Mouse (Mus musculus) heart, embryonic 16.5 days (tissue): ENCODE measurements around the gene C5ar1. TPM values are rescaled to one million over a fixed set of nuclear protein-coding genes. Genes with fewer than 3 reads are reported as not detected.
"Not testable (repeated sequence)": the region's sequence is repeated elsewhere in the genome, so short reads cannot be mapped to it uniquely, and the experiment has no call there.

ENCODE experiments used
- ATAC-seq: fragments of 200-750 bp; cut with Nextera tagmentation; replicated peaks from 2 replicates; pipeline ENCODE4 v1.8.0; 2017; ENCODE audit warnings: moderate number of reproducible peaks; ENCODE audit not compliant: insufficient read depth, low FRiP score; ENCODE audit errors: extremely low read depth
- H3K27ac ChIP-seq: fragments of 300-500 bp; sonication (generic); 2 replicates; pipeline ENCODE4 v1.5.1; 2014; ENCODE audit warnings: mild to moderate bottlenecking, low read length, control low read depth, moderate library complexity
- H3K27me3 ChIP-seq: fragments of 300-500 bp; sonication (generic); 2 replicates; pipeline ENCODE4 v1.6.1; 2014; ENCODE audit warnings: low read length, mixed read lengths; ENCODE audit not compliant: control insufficient read depth, insufficient read depth
- H3K36me3 ChIP-seq: fragments of 300-500 bp; sonication (generic); 2 replicates; pipeline ENCODE4 v1.6.1; 2014; ENCODE audit not compliant: control insufficient read depth, insufficient read depth
- H3K4me1 ChIP-seq: fragments of 300-500 bp; sonication (generic); 2 replicates; pipeline ENCODE4 v1.6.1; 2014; ENCODE audit warnings: low read length, mixed read lengths; ENCODE audit not compliant: control insufficient read depth, insufficient read depth
- H3K4me2 ChIP-seq: fragments of 300-500 bp; sonication (generic); 2 replicates; pipeline ENCODE4 v1.6.1; 2014; ENCODE audit warnings: low read depth, mild to moderate bottlenecking, control low read depth, low read length
- H3K4me3 ChIP-seq: fragments of 300-500 bp; sonication (generic); 2 replicates; pipeline ENCODE4 v1.5.1; 2014; ENCODE audit warnings: mild to moderate bottlenecking, control low read depth, low read length
- H3K9ac ChIP-seq: fragments of 300-500 bp; sonication (generic); 2 replicates; pipeline ENCODE4 v1.6.1; 2014; ENCODE audit warnings: low read length, control low read depth
- H3K9me3 ChIP-seq: fragments of 300-500 bp; sonication (generic); replicated peaks from 2 replicates; pipeline ENCODE4 v1.6.1; 2016; ENCODE audit warnings: low read length; ENCODE audit not compliant: control insufficient read depth
- WGBS: fragments of 180-500 bp; shearing (Covaris S2); extraction: QIAGEN DNeasy Blood & Tissue Kit; methylation state at CpG from one replicate; pipeline ENCODE4 v1.1.7; 2014; 5-methylcytosine and 5-hydroxymethylcytosine counted together
- polyA plus RNA-seq: library from polyadenylated mRNA; unstranded; fragments of >200 nt; fragmentation: Nextera tagmentation; extraction: Ambion mirVana; gene quantifications from 2 replicates; pipeline ENCODE4 v1.2.1, GENCODE M21; 2015

Gene C5ar1
- polyA plus RNA-seq = 2.6 and 3.2 TPM in 2 replicates

DNA sequence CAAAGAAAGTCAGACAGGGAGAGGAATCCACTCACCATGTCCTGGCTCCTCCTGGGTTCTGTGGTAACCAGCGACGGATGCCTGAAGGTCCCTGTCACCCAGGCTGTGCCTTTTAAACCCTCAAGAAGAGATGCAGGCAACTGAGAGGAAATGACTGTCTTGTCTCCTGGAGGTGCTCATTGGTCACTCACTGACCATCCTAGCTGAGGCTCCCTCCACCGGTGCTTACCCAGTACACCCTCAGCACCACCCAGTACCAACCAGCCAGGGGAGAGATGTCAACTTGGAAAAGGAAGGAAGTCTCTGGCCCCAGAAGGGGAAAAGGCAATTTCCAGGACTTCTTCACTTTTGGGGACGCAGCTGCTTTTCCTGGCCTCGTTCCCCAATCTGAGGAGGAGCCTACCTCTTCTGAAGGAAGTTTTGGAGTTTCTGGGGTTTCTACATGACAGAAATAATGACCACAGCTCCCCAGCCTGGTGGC, at the start of gene C5ar1:
Gene C5ar1, minus strand, starts transcription at position 431 of the 481 bp plus-strand sequence.
- Histone ChIP-seq H3K9me3 (no peaks in the 10 kb centered on the region), H3K27me3 (no peaks in the 10 kb centered on the region), H3K4me3 (no peak within 1 kb of the TSS), H3K4me2 (no peak within 1 kb of the TSS), H3K36me3 (no peaks in the 10 kb centered on the region), H3K4me1 (no peaks in the 10 kb centered on the region), H3K27ac (no peak within 1 kb of the TSS), H3K9ac (no peak within 1 kb of the TSS)
- 72% methylated on average over 5 of the region's 5 CpGs for WGBS
- ATAC-seq = no peak

DNA sequence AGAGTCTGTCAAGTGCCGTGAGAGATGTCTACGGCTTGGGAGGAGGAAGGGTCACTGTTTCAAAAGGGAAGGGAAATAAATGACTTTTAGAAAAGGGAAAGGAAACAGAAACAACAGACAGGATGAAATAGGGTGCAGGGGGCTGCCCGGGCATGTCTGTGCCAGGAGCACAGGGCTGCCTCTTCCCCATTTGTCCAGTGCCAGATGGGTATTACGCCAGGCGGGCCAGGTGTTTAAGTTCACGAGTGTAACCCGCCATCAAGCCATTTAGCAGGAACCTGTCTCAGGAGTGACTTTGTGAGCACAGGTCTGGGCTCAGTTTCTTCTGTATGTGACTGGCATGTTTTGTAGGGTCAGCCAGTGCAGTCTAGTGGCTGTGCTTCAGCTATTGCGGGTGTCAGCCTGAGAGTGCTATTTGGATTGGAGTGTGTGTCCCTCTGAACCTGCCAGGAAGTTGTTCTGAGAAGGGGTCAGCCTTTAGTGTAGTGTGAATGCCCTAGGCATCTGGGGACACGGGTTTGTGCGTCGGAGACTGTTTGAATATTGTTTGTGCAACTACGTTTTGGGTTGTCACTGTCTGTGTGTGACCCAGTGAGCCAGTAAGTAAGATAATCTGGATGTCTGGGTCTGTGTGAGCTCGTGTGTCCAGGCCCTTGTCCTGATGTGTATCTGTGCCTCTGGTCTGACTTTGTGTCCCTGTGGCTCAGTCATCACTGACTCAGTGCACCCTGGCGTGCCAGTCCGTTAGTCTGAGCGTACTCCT, 49.4 kb upstream of the C5ar1 start:
- 37% methylated on average over 16 of the region's 16 CpGs for WGBS
- H3K9ac ChIP-seq = peak overlapping the region; percentile 76

DNA sequence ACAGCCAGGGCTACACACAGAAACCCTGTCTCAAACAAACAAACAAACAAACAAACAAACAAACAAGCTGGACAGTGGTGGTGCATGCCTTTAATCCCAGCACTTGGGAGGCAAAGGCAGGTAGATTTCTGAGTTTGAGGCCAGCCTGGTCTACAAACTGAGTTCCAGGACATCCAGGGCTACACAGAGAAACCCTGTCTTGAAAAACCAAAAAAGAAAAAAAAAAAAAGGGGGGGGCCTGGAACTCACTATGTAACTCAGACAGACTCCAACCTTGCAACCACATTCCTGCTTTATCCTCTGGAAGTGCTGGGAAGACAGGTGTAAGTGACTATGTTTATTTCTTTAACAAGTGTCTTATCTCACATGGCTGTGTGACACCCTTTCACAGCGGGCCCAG, 48.8 kb upstream of the C5ar1 start, which contains the start of gene Bbc3:
Gene Bbc3, plus strand, starts transcription at position 301 of the 400 bp plus-strand sequence.
- Histone ChIP-seq H3K4me1 (peaks cover 32% of the 10 kb centered on the region), H3K4me2 (peak within 1 kb of the TSS; percentile 100), H3K9ac (peak within 1 kb of the TSS; percentile 76), H3K27ac (peak within 1 kb of the TSS; percentile 56), H3K4me3 (peak within 1 kb of the TSS; percentile 85)
- 28% methylated on average over 1 of the region's 1 CpGs for WGBS
- ATAC-seq, H3K9me3 ChIP-seq, H3K27me3 ChIP-seq, H3K36me3 ChIP-seq: not testable (repeated sequence)

More for the DNA sequence above, 49.4 kb upstream of the C5ar1 start:
- ATAC-seq = no peak
- Histone ChIP-seq H3K4me2 (peak overlapping the region; percentile 100), H3K9me3 (no peaks in the 10 kb centered on the region), H3K36me3 (no peaks in the 10 kb centered on the region), H3K27me3 (no peaks in the 10 kb centered on the region), H3K27ac (peak overlapping the region; percentile 56), H3K4me1 (peaks cover 36% of the 10 kb centered on the region), H3K4me3 (peak overlapping the region; percentile 85)

DNA sequence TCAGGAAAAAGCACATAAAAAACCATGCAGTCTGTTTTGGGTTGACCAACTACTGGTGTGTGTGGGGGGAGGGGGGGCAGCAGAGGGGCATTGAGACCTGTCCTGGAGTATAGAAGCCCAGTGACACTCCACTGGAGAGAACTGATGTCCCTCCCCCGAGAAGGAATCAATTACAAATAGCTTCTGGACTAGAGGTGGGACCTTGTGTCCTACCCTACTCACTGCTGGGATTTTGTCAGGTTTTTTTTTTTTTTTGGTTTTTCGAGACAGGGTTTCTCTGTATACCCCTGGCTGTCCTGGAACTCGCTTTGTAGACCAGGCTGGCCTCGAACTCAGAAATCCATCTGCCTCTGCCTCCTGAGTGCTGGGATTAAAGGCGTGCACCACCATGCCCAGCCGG, 47.8 kb upstream of the C5ar1 start:
- H3K4me3 ChIP-seq, H3K36me3 ChIP-seq, H3K27me3 ChIP-seq, H3K27ac ChIP-seq, H3K9me3 ChIP-seq, H3K4me2 ChIP-seq, ATAC-seq, H3K9ac ChIP-seq: not testable (repeated sequence)
- H3K4me1 ChIP-seq = peaks cover 28% of the 10 kb centered on the region
- WGBS = 71% methylated on average over 6 of the region's 6 CpGs

DNA sequence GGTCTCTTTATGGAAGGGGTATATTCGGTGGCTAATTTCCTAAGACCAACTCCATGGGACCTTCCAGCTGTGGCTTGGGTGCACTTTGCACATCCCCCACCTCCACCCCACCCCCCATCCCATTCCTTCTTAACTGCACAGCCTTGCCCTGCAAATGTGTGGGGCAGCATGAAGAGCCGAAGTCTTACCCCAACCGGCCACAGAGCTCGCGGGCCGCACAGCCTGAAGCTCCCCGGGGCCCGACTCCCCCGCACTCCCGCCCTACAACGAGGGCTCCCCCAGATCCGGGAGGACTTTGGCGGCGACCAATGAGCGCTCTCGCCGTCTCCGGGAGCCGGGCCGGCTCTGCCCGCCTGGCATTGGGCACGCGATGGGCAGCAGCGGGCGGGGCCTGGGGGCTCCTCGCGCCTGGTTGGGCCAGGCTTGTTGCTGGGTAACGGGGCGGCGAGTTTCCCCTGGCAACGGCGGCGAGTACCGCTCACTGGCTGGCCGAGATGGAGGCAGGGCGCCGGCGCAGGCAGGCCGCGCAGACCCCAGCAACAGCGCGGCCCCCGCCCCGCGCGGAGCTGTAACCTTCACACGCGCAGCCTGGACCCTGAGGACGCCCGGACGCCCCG, 40.2 kb upstream of the C5ar1 start:
- peak overlapping the region; percentile 86 for H3K4me2 ChIP-seq
- no peaks in the 10 kb centered on the region for H3K27me3 ChIP-seq
- H3K9ac ChIP-seq = peak overlapping the region; percentile 67
- H3K27ac ChIP-seq = no peak overlapping the region
- 1% methylated on average over 52 of the region's 52 CpGs for WGBS
- no peaks in the 10 kb centered on the region for H3K9me3 ChIP-seq
- peaks cover 27% of the 10 kb centered on the region for H3K4me1 ChIP-seq
- ATAC-seq = peak; percentile 46
- H3K36me3 ChIP-seq = no peaks in the 10 kb centered on the region
- H3K4me3 ChIP-seq = peak overlapping the region; percentile 55

DNA sequence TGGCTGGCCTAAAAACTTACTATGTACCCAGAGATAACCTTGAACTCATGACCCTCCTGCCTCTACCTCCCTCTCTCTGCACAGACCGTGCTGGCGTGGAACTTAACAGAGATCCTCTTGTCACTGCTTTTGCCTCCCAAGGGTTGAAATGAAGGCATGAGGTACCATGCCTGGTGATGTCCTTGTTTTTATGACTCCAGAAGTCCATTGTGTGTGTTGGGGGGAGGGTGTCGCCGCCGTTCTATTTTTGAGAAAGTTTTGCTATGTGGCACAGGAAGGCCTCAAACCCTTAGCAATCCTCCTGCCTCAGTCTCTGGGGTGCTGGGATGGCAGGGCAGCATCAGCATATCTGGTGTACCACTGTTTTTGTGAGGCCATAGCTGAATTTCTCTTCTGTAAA, 39.6 kb upstream of the C5ar1 start:
- H3K4me1 ChIP-seq = peaks cover 27% of the 10 kb centered on the region
- ATAC-seq = no peak
- H3K27ac ChIP-seq = no peak overlapping the region
- H3K9me3 ChIP-seq = no peaks in the 10 kb centered on the region
- H3K9ac ChIP-seq = no peak overlapping the region
- H3K27me3 ChIP-seq = no peaks in the 10 kb centered on the region
- no peak overlapping the region for H3K4me3 ChIP-seq
- peak overlapping the region; percentile 86; the same call in 1 of the 2 replicates for H3K4me2 ChIP-seq
- no peaks in the 10 kb centered on the region for H3K36me3 ChIP-seq
- WGBS = 70% methylated on average over 5 of the region's 5 CpGs

DNA sequence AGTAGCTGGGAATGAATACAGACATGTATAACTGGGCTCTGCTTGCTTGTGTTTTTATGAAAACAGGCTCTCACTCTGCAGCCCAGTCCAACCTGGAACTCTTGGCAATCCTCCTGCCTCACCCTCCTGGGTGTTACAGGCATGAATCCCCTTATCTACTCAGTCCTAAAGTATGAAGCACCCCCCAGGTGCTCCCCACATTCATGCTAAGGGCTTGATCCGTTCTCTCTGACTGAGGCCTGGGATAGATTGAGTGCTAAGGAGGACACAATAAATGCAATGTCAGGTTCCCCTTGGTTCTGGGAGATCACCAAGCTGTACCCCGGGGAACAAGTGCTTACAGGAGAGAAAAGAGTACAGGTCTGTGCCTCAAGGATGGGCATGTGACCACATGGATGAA, 38.3 kb upstream of the C5ar1 start:
- no peaks in the 10 kb centered on the region for H3K27me3 ChIP-seq
- H3K4me2 ChIP-seq = no peak overlapping the region
- H3K4me1 ChIP-seq = peaks cover 27% of the 10 kb centered on the region
- no peak overlapping the region for H3K9ac ChIP-seq
- no peak for ATAC-seq
- no peaks in the 10 kb centered on the region for H3K9me3 ChIP-seq
- no peaks in the 10 kb centered on the region for H3K36me3 ChIP-seq
- H3K4me3 ChIP-seq = no peak overlapping the region
- peak overlapping the region; percentile 79; the same call in 1 of the 2 replicates for H3K27ac ChIP-seq
- WGBS = 59% methylated on average over 2 of the region's 2 CpGs

DNA sequence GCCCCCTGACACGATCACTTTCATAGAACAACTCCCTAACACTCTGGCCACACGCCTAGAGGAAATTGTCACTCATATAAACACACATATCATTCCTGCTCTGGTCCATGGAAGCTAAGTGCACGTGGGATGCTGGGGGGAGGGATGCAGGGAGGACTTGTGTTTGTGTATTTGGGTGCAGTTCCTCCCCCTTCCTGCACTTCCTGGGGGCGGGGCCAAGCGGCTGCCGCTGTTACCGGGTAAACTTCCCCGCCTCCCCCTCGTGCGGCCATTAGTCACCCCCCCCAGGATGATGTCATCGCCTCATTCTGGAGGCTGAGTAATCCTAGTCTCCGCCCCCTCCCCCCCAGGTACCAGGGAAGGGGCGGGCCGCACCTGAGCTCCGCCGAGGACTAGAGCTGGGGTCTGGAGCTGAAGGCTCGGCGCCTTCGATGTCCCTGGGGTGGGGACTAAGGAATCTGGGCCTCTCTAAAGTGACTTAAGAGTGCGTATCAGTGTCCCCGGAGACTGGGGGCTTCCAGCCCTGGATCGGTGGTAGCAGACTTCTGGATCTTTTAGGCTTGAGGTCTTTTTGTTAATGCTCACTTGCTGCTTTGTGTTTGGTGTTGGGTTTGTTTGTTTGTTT, 37.5 kb upstream of the C5ar1 start:
- Histone ChIP-seq H3K4me3 (peak overlapping the region; percentile 48), H3K36me3 (no peaks in the 10 kb centered on the region), H3K4me2 (peak overlapping the region; percentile 77), H3K9ac (peak overlapping the region; percentile 65), H3K27ac (peak overlapping the region; percentile 79), H3K4me1 (peaks cover 27% of the 10 kb centered on the region), H3K9me3 (no peaks in the 10 kb centered on the region), H3K27me3 (no peaks in the 10 kb centered on the region)
- peak; percentile 5 for ATAC-seq
- WGBS = under 1% methylated on average over 22 of the region's 22 CpGs
